Mouse (Mus musculus): ENCODE results near the gene Tesc.

The Tesc gene

GRCm38 (mm10) chr5:118073213-118073773 lies 45.8 kb downstream of the Tesc start:
- DNase-seq (ENCODE audit: low read depth, low spot score): no peak

DNA sequence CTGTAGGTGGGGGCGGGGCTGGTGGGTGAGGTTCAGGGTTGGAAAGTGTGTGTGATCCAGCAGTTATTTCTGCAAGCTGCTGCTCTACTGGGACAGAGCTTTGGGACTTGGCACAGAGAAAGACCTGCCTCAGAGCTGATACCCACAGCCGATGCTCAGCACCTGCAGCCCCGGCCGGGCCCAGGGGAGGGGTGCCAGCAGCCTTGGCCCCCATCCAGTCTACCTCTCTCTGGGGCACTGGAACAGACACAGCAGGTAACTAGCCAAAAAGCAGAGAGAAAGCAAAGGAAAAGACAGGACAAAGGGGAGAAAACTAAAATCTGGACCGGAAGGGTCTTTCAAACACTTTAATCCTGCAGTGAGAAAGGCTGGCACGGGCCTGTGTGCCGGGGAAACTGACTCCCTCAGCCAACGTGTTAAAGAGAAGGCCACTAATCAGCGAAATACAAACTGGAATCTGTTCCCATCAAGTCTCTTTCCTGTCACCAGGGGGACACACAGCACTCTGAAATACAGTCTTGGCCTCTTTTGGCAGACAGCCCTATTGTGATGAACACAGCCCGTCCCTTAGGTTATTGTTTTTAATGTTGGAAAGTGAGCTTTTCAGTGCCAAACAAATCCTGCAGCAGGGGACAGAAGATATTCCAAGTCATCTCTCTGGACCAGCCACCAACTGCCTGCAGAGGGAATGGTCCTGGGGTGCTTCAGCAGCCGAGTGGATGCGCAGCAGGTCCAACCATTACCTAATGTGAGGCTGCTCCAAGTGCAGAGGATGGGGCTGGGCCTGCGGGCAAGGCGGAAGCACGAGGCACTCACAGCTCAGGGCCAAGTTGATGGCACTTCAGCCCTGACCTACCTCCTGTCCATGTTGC lies 49.4 kb downstream of the Tesc start:
- DNase-seq (ENCODE audit: low read depth, low spot score): no peak

GRCm38 (mm10) chr5:118078550-118078949 lies 51.0 kb downstream of the Tesc start:
- DNase-seq (ENCODE audit: low read depth, low spot score): no peak

DNA sequence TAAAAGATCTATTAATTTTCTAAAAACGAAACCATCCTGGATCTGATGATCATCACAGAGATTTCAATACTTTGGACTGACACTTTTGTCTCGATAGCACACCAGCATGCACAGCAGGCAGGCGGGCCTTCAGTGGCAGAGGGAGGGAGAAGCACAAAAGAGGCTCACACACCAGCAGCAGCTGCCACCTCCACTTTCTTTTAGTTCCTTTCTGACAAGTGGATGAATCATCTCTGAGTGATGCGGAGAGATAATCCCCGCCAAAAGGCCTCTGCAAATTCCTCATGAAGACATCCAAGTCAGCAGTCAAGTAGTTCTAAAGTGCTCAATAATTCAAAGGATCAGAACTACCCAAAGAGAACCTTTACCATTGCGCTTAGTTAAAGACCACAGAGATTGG lies 51.8 kb downstream of the Tesc start:
- DNase-seq (ENCODE audit: low read depth, low spot score): no peak

GRCm38 (mm10) chr5:118079839-118080250 lies 52.3 kb downstream of the Tesc start:
- no peak for DNase-seq (ENCODE audit: low read depth, low spot score)

DNA sequence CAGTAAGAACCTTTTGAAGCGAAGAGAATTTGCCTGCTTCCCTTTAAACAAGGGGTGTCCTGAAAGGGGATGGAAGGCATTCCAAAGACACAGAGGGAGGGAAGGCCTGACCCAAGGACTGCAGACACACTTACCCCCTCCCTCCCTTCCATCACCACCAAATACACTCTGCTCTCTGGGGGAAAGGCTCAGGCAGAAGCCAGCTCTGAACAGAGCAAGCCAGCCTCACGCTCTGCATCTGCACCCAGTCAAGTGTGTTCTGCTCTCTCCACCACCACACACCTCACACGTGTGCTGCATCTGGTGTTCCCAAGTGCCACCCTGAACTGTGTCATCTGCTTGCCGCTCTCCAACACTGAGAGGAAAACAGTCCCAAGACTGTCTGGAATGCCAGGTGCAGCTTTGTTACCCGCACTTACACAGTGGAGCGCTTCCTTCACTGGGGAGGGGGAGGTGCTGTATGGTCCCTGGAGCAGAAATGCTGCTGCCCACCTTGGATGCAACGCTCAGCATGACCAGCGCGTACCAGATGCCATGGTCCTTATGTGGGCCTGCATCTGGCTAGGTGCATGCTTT lies 53.9 kb downstream of the Tesc start:
- DNase-seq (ENCODE audit: low read depth, low spot score): no peak

GRCm38 (mm10) chr5:118081996-118082395 lies 54.5 kb downstream of the Tesc start:
- DNase-seq (ENCODE audit: low read depth, low spot score): no peak

- no peak for DNase-seq (ENCODE audit: low read depth, low spot score)
Measured at GRCm38 (mm10) chr5:118083060-118083638, 55.6 kb downstream of the Tesc start.

DNA sequence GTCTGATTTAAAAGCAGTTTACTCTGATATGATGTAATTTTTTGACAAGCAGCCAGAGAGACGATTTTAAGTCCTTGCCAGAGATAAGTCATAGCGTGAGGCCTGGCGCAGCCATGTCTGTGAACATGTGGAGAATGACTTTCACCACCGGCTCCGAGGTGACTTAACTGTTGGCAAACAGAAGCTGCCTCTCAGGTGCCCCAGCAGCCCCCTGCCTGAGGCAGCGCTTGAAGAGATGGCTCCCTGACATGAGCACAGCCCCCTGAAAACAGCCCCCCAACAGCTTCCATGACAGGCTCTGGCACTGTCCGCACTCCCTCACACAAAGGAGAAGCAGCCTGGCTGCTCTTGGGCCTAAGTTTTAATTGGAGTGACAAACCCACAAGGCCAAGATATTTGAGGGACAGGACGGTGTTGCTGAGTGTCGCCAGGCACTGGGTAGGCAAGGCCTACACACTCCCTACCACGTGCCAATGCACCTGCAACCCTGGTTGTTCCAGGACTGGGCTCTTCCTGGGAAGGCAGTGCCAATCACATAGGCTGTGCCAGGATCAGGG lies 56.7 kb downstream of the Tesc start:
- no peak for DNase-seq (ENCODE audit: low read depth, low spot score)

DNA sequence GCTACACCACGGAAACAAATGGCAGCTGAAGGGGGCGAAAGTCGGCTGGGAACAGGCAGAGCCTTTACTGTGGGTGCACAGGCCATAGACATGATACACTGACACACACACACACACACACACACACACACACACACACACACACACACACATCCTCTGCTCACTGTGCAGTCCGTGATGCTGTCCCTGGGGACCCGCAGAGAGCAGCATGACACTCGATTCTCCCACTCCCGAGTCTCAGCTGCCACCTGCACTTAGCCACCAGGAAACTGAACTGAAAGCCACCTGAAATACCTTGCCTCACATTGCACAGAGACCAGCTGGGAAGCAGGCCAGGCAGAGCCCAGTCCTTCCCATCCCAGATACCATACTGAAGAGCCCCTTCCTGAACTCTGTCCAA lies 57.8 kb downstream of the Tesc start:
- DNase-seq (ENCODE audit: low read depth, low spot score): no peak

- DNase-seq (ENCODE audit: low read depth, low spot score): no peak
Measured at GRCm38 (mm10) chr5:118086956-118087355, 59.4 kb downstream of the Tesc start.

GRCm38 (mm10) chr5:118089102-118089501 lies 61.6 kb downstream of the Tesc start:
- peak; percentile 44 for DNase-seq (ENCODE audit: low read depth, low spot score)

- DNase-seq (ENCODE audit: low read depth, low spot score): no peak
Measured at GRCm38 (mm10) chr5:118090101-118090500, 62.6 kb downstream of the Tesc start.

DNA sequence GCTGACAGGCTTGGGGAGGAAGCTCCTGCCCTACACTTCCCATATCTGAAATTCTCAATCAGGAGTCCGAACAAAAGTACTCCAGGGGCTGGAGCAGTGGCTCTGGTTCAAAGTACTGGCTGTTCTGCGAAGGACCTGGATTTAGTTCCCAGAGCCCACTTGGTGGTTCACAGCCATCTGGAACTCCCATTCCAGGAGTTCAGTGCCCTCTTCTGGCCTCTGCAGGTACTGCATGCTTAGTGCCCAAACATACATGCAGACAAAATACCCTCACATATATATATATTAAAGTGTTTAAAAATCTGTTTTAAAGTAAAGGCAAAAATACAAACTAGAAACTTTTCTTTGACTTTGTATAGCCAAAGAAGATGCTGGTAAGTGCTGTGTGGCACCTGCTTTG lies 63.3 kb downstream of the Tesc start:
- no peak for DNase-seq (ENCODE audit: low read depth, low spot score)

GRCm38 (mm10) chr5:118093321-118094035 lies 65.9 kb downstream of the Tesc start:
- no peak for DNase-seq (ENCODE audit: low read depth, low spot score)

GRCm38 (mm10) chr5:118095433-118095832 lies 67.9 kb downstream of the Tesc start:
- no peak for DNase-seq (ENCODE audit: low read depth, low spot score)

- no peak for DNase-seq (ENCODE audit: low read depth, low spot score)
Measured at GRCm38 (mm10) chr5:118095849-118096248, 68.3 kb downstream of the Tesc start.

GRCm38 (mm10) chr5:118096317-118096716 lies 68.8 kb downstream of the Tesc start:
- DNase-seq (ENCODE audit: low read depth, low spot score): no peak

DNA sequence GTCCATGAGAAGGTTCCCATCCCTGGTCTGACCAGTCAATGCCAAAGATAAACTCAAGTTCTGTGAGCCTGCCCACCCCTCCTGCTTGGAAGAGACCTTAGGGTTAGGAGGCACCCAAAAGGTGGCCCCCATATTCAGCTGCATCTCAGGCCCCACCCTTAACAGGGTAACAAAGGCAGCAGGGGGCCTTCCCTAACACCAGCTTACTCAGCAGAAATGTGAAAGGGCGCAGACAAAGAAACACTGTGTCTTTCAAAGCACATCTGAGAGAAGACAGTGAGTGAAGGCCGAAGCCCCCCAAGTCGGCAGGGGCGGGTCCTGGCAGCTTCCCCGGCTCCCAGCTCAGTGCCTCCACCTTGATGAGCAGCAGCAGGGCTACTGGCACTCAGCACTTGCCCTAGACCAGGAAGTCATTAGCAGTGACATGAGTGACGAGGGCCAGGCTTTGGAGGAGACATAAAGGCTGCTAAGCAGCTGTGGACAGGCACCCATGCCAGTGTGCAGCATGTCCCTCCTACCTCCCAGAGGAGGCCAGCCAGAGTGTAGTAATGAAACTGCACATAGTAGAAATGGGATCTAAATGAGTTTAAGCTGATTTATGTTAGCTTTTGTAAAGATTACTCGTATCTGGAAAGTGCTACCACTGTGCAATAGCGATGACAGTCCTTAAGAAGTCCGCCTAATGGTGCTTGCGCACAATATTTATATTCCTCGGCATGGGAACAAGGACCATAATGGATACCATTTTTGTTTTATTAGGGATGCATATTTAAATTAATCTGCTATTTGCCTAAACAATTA lies 71.7 kb downstream of the Tesc start:
- no peak for DNase-seq (ENCODE audit: low read depth, low spot score)

DNA sequence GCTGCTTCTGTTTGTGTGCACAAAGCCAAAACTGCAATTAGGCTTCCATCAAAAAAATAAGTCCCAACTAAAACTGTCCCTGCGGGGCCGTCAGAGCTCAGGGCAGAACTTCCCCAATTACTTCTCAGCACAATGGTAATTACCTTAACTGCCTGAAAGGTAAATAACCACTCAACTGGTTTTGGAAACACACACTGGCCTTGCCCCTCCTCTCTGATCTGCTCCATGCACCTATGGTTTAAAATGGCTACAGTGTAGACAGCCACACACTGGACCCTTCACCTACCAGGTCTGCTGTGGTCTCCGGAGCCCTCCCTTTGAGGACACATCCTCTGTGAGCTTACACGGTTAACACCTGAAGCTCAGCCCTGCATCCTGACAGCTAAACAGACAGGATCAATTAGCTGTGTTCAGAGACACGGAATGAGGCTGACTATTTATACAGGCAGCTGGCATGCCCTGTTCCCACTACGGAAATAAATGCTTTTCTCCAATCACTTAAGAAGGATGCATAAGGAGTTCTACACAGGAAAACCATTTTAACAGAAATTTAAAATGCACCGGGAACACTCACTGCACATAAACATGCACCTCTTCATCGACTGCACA lies 72.4 kb downstream of the Tesc start:
- no peak for DNase-seq (ENCODE audit: low read depth, low spot score)
